Mouse (Mus musculus): ENCODE results near the gene Ccdc148.

Gene Ccdc148

GRCm38 (mm10) chr2:58786681-58787080, 373.8 kb downstream of the Ccdc148 start:
- no peak for DNase-seq (ENCODE audit: extremely low spot score, low spot score)

- DNase-seq (ENCODE audit: extremely low spot score, low spot score), result no peak
Observed at GRCm38 (mm10) chr2:58786177-58786576, 374.3 kb downstream of the Ccdc148 start.

- DNase-seq (ENCODE audit: extremely low spot score, low spot score), result no peak
Observed at GRCm38 (mm10) chr2:58783526-58783925, 377.0 kb downstream of the Ccdc148 start.

- DNase-seq (ENCODE audit: extremely low spot score, low spot score), result no peak
Observed at GRCm38 (mm10) chr2:58778986-58779495, 381.4 kb downstream of the Ccdc148 start.

- no peak for DNase-seq (ENCODE audit: extremely low spot score, low spot score)
Observed at GRCm38 (mm10) chr2:58773833-58774232, 386.6 kb downstream of the Ccdc148 start.

All from neural tube, embryonic 10.5 days (tissue).